Mouse (Mus musculus) bone marrow, adult 2 months (tissue): ENCODE results near the gene Ptprm.

Experiments
- CTCF ChIP-seq: fragments of 200-500 bp; IDR thresholded peaks from 2 replicates; pipeline ENCODE4 v1.5.1; 2011; ENCODE audit warnings: low read length, control low read depth; ENCODE audit not compliant: control insufficient read depth, insufficient read depth
- POLR2A ChIP-seq: fragments of 200-500 bp; IDR thresholded peaks from 2 replicates; pipeline ENCODE4 v1.6.1; 2011; ENCODE audit warnings: low read depth, mild to moderate bottlenecking, control low read depth, low read length, borderline replicate concordance; ENCODE audit not compliant: control insufficient read depth

- TF ChIP-seq POLR2A = no peak
- TF ChIP-seq CTCF = no peak
These were observed 476.7 kb downstream of the Ptprm start for GRCm38 (mm10) chr17:66877582-66877981.
